Mouse (Mus musculus): ENCODE data around the gene Yipf7.

DNA sequence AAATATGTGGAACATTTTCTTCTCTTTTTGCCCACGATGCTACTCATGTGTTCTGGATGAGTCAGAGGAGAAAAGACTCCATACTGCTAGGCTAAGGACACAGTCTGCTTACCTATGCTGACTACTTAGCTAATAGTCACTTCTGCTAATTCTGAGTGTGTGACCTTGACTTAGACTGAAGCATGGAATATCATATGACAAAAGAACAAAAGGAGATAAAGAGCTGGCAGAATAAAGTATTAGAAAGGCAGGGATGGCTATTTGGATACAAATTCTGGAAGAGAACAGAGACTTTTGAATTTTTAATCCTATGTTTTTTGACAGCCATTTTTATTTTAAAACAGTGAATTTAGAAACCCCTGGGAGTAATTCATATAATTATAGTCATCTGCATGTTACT lies 768 bp downstream of the Yipf7 start:
- no peak for TF ChIP-seq POLR2A (IDR thresholded peaks at IDR 0.05; ENCODE audit: insufficient read depth, low read length)
- TF ChIP-seq CTCF (IDR thresholded peaks at IDR 0.05; ENCODE audit: low read depth, low read length), result no peak

All from ES-Bruce4 (cell line).